Mouse (Mus musculus) layer of hippocampus, postnatal 25 days (tissue): ENCODE measurements at regions not wholly inside any gene's neighbourhood (a gene's known extent, or its start where the extent isn't known, plus 50 kb on each side); places are given as distances from the start of the nearest gene placed in this dataset.

Experiments
- DNase-seq, 2 experiments: peaks; one replicate each; pipeline ENCODE4 v3.0.0; 2022; ENCODE audit warnings: mixed read lengths in 2 of 2, low spot score in 1 of 2; ENCODE audit errors: extremely low spot score in 1 of 2

DNA sequence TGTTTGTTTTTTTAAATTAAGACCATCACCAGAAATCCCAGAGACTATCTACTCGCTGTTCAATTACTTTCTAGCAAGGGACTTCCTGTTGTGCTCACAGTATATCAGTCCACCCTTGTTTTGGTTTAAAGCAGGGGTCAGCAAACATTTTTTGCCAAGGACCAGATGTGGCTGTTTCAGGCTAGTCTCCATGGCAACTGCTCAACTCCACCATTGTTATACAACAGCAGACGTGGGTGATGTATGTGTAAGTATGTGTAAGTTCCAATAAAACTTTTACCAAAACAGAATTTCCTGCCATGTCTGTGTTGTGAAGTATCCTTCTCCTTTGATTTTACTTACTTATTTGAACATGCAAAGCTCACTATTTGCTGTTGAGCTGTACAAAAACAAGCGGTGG, 259.9 kb downstream of the Dhx15 start:
- DNase-seq, result no peak

GRCm38 (mm10) chr5:51928801-51929200, 261.5 kb downstream of the Dhx15 start:
- DNase-seq, result no peak

DNA sequence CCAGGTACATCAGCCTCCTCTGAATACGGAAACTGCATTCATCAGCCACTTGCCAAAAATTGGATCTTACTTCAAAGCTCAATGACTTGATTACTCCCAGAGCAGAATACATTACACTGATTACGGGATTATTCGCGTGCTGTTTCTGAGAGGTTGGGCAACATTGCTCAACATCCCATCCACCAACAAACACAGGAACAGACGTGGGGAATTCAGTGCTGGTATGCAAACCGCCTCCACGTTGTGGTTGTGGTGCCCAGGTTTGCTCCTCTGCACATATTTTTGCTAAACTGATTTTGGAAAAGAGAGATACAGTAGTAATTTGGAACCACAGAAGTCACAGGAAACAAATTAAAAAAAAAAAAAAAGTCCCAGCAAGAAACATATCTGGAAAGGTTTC, 266.9 kb downstream of the Dhx15 start:
- no peak for DNase-seq

GRCm38 (mm10) chr5:51922973-51923372, 267.3 kb downstream of the Dhx15 start:
- no peak for DNase-seq

DNA sequence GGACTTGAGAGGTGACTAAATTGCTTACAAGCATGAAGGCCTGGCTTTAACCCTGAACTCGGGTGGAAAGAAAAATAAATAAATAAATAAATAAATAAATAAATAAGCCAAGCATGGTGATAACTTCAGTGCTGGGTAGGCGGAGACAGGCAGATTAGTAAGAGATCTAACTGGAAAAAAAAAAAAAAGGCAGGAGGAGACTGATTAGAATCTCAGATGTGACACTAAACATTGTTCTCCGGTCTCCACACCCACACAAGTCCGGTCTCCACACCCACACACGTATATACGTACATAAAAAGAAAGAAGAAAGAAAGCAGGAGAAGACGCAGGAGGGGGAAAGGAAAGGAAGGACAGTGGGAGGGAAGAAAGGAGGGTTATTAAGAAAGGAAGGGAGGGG, 267.8 kb downstream of the Dhx15 start:
- DNase-seq, result no peak

GRCm38 (mm10) chr5:51917812-51918448, 272.4 kb downstream of the Dhx15 start:
- no peak for DNase-seq

DNA sequence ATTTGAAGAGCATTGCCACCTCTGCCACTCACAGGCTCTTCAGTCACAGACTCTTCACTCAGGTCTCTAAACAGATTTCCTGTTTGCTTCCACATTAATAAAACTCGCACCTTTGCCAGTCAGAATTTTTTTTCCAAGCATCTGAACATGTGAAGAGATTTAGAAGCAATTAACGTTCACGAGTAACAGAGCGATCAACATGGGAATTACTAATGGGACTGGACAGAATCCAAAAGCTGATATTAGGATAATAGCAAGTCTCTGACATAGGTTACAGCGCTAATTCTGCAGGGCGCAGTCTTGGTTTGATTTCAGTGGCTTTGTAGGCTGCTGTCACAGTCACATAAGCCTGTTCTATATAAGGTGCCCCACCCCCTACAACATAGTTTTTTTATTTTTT, 275.6 kb downstream of the Dhx15 start:
- no peak for DNase-seq

- DNase-seq, result no peak
Observed at GRCm38 (mm10) chr5:51908861-51909260, 281.5 kb downstream of the Dhx15 start.

GRCm38 (mm10) chr5:51906315-51907109, 283.8 kb downstream of the Dhx15 start:
- DNase-seq, result no peak

DNA sequence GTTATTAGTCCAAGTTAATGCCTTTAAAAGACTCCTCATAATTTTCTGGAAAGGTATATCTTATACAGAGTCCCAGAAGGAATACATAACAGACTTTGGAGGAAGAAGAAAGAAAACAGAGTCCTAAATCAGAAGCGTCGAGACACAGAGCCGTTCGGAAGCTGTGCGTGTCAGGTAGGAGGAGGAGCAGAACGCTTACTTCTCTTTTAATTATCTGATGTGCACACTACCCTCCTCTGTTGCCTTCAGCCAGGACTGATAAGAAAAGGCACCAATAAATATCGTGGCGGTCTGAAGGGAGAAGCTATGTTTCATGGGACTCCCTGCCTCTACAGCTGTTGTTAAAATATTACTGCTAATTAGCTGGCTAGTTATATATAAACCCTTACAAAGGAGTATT, 296.2 kb downstream of the Dhx15 start:
- DNase-seq, result no peak

DNA sequence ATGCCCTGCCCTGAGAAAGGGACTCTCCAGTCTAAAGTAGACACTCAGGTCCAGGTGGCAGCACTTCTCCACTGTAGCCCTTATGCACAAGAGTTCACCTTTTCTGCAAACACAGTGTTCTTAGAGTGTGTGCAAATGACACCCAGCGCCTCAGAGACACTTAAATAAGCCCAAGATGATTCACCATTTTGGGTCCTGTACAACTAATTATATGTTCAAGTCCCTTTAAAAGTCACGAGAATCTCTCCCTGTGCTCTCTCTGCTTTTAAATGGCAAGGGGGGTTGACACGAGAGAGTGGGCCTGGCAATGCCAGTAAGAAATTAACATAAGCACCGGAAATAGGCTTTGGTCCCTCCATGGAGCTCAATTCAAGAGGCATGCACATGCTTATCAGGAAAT, 299.0 kb downstream of the Dhx15 start:
- DNase-seq, result no peak

DNA sequence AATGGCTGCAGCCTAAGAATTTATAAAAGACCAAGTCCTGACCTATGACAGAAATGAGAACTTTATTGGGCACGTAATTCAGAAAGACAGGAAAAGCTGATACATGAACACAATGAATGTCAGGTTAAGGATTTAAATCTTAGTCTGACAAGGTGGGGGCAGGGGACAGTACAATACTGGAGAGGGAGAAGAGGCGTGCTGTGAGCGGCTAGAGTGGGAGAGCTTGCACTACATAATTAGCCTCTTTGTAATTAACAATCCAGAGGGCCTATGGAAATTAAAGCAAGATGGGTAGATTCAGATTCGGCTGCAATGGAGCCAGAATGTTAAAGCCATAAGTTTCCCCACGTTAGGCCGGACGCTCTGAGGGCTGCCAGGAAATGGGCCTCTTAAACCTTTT, 301.9 kb downstream of the Dhx15 start:
- no peak for DNase-seq

GRCm38 (mm10) chr5:51882594-51882993, 307.7 kb downstream of the Dhx15 start:
- no peak for DNase-seq

- no peak for DNase-seq
Observed at GRCm38 (mm10) chr5:51882173-51882572, 308.1 kb downstream of the Dhx15 start.

DNA sequence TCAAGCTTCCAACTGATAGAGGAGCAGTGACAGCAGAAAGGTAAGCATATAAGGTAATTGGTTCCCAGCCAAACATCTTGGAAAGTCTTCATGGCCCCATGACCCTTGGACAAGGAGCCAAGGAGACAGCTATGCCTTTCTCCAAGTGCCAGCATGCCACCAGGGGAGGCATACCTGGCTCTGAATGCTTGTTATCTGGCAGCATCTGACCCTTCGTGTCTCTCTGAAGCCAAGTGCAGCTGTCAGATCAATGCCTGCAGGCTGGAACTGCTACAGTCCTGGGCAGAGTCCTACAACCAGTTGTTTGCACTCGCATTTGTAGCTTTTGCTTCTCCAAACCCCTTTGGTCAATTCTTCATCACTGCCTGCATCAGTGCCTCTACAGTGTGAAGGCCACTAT, 309.3 kb upstream of the Ppargc1a start:
- no peak for DNase-seq

- DNase-seq, result no peak
Observed at GRCm38 (mm10) chr5:51873571-51873970, 306.0 kb upstream of the Ppargc1a start.

DNA sequence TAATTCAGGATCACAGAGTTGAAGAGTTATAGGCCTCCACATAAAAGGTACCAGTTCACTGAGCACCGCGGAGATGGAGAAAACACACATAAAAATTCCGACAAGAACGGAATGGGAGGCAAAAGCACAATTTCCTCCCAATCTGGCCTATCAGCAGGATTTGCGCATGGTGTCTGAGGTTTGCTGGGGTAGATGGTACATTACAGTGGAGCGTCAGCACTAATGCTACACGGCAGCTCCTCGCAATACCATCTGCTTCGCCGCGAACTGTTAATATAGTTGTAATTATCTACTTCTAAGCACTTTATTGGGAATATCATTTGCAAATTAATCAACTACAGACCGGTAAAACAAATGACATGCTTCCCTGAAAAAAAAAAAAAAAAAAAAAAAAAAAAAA, 304.2 kb upstream of the Ppargc1a start:
- DNase-seq, result no peak

- no peak for DNase-seq
Observed at GRCm38 (mm10) chr5:51868223-51868713, 300.7 kb upstream of the Ppargc1a start.

DNA sequence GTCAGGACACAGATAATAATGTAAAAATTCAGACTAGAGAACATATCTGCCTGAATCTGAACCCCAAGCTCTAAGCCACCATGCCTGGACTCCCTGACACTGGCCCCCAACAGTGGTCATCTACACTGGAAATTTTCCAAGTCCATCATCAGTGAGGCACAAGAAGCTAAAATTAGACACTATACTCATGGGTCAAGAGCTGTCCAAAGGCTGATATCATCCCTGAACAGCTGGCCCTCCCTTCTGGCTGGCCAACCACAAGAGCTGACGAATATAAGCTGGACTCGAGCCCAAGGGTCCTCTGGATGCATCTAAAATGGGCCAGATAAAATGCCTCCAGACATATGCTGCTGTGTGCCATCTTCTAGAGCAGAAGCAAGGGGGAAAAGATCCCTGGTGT, 298.5 kb upstream of the Ppargc1a start:
- DNase-seq, result no peak

GRCm38 (mm10) chr5:51860496-51860895, 293.0 kb upstream of the Ppargc1a start:
- DNase-seq, result no peak

- DNase-seq, result no peak
Observed at GRCm38 (mm10) chr5:51853456-51854124, 286.1 kb upstream of the Ppargc1a start.

- DNase-seq, result no peak
Observed at GRCm38 (mm10) chr5:51850091-51850490, 282.6 kb upstream of the Ppargc1a start.
